Mouse (Mus musculus) heart, adult 9 months (tissue): ENCODE results near the gene Mthfd1l.

ENCODE experiments used
- DNase-seq, 2 experiments: peaks; one replicate each; pipeline ENCODE4 v3.0.0; 2022; ENCODE audit warnings: low spot score in 2 of 2

Gene Mthfd1l

DNA sequence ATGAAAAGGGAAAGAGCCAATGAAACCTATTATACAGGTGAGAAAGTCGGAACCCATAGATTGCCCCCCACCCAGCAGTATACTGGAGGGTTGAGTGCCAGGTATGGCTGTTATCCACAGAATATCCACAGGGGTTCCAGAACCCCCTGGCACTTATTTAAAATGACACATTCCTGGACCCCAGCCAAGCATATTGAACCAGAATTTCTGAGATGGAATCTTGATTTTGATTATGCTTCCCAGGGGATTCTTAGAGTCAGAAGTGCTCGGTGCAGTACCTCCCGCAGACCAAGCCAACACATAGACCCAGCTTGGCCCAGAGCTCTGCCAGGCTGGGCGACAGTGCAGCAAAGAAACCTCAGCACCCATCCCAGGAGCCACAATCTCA lies 3.7 kb downstream of the Mthfd1l start:
- no peak for DNase-seq

DNA sequence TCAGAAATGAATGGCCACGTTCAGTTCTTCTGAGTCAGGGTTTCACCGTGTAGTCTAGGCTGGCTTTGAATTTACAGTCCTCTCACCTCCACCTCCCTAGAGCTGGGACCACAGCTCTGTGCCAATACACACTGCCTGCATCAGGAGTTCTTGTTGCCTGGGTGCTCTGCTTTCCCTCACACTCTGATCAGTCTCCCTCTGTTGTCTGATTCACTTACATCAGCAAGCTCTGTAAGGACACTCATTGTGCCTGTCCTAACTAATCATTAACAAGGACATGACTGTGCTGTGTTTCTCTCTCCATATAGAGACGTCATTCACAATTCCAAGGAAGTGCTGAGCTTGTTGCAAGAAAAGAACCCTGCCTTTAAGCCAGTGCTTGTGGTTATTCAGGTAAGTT lies 5.4 kb downstream of the Mthfd1l start:
- no peak for DNase-seq

DNA sequence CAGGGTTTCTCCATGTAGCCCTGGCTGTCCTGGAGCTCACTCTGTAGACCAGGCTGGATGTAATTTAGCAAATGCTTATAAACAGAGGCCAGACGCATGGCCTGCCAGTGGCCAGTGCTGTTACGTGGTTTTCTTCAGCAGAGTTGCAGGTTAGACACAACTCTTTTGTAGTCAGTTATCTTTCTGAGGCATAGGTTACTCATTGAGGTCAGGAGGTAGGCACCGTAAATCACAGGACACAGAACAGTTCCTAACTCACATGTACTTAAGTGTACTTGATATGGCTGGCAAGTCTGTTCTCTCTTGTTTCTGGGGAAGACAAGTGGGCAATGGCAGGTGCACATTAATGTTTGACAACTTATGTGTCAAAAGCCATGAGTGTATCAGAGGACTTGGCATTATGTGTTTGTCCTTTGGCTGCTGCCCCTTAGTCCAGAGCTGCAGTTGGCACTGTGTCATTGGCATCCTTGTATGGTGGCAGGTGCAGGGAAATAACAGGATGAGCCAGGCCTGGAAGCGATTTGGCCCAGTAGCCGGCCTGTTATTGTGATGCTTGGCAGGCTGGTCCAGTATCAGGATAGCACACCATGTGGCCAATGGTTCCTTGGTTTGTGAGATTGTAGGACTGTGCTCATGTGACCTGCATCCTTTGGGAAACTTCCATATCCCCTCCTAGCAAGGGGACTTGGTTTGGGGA lies 6.0 kb downstream of the Mthfd1l start:
- no peak for DNase-seq

DNA sequence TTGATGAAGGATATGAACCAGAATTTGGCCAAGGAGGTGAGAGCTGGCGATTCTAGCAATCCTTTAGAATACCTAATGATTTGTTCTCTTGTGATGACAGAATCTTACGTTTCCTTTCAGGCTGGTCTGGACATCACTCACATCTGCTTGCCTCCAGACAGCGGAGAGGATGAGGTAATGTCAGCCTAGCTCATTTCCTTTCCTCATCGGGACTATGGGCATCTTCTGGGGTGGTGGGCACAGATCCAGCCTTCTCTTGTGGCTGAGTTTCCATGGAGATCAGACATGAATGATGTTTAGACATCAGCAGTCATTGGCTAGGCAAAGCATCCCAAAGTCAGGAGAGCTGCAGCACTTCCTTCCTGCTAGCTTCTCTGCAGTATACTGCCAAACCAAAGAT lies 7.3 kb downstream of the Mthfd1l start:
- no peak for DNase-seq

DNA sequence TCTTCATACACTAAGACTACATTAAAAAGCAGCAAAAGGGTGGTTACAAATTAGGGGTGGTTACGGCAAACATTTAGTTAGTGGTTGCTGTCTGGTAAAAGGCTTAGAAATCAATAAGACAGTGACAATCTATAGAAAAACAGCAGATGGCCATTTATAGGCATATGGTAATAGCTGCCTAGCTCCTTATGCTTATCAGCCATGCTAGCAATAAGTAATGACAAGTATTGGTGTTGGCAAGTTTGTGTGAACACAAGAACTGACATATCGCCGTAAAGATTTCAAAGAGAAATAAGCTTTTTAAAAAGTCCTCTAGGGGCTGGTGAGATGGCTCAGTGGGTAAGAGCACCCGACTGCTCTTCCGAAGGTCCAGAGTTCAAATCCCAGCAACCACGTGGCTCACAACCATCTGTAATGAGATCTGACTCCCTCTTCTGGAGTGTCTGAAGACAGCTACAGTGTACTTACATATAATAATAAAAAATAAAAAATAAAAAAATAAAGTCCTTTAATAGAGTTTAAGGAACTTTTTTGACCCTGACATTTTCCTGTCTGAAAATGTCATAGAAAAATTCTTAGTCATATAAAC lies 17.5 kb downstream of the Mthfd1l start:
- DNase-seq: no peak

DNA sequence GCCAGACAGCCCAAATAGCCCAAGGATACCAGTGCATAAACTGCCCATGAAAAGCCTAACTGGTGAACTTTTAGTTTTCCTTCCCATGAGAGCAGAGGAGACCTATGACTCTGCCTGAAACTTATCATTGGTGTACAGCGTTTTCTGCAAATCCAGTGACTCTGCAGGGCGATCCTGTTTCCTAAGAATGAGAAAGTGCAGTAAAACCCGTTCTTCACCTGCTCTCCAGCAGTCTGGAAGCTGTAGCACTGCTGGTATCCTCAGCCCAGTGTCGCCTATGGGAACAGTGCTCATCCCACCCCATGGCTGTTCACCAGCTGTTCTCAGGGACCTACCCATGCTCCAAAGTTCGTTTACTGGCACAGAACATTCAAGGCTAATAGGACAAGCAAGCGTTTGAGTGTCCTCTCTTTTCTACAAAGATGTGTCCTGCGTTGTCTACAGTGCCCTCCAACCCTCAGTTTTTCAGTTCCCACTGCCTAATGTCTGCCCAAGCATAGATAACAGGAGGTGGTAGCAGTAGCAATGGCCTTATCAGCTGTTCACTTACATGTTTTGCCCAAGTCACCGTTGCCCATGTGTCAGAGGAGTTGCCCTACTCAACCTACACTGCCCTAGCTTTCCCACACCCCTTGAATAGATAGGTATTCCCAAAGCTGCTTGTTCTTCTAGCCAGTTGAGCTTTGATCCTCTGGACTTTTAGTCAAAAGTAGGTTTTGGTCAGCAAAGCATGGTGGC lies 20.6 kb downstream of the Mthfd1l start:
- no peak for DNase-seq

DNA sequence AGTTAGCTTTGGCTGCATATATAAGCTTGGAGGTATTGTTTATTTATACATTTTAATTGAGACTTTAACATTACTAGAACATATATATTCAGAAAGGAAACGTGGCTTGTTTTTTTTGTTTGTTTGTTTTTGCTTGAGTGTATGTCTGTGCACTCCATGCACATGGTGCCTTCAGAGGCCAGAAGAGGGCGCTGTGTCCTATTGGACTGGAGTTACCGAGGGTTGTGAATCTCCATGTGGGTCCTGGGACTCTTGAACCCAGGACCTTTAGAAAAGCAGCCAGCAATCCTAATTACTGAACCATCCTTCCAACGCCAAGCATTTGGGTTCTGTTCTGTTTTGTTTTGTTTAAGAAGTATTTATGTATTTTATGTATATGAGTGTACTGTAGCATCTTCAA lies 22.4 kb downstream of the Mthfd1l start:
- no peak for DNase-seq

DNA sequence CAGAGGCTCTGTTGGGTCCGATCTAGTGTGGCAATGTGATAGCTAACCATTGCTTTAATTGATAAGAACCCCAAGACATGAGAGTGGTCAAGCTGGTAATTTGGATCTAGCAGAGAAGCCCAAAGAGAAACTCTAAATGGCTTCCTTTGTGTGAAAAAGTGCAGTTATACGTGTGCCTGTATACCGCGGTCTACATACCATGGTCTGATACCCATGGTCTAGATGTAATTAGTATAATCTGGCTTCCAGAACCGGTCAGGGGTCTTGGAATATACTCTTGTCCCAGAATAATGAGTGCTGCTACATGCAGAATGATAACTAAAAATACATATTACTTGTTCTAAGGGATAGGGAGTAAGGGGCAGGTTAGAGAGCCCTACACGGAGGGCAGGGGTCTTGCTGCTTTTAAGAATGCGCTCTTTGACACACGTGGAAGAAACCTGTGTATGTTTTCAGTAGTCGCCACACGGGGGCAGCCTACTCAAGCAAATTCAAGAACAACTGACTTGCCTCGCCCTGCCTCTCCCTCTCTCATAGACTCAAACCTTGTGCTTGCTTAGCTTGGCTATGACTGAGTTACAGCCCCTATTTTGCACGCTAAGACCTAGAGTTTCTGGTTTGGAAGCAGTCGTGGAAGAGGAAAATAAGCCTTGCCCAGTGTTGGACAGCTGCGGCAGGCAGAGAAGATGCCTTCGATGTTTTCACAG lies 23.4 kb downstream of the Mthfd1l start:
- DNase-seq: peak; percentile 49 to 74

DNA sequence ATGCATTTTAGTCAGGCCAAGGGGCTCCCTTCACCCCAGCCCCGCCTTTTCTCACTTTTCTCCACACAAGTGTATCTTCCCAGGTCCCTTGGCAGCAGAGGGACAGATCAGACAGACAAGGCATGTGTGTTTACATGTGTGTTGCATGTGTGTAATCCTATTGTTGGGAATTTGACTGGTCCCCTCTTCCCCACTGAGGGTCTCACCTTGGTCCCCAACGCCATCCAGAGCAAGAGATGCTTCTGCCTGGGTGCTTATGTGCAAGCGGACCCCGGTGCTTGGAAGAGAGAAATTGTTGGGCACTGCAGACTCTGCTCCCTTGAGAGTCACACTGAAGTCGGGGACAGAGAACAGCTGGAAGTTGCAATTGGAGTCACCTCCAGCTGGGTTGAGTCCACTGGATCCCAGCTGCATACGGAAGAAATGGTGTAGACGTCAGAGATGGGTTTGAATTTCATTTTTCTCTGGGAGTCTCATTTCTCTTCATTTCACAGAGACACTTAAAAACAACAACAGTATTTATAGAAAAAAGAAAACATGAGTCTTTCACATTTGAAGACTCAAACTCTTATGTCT lies 25.0 kb downstream of the Mthfd1l start:
- peak in 1 of 2 experiments; percentile 13 for DNase-seq

DNA sequence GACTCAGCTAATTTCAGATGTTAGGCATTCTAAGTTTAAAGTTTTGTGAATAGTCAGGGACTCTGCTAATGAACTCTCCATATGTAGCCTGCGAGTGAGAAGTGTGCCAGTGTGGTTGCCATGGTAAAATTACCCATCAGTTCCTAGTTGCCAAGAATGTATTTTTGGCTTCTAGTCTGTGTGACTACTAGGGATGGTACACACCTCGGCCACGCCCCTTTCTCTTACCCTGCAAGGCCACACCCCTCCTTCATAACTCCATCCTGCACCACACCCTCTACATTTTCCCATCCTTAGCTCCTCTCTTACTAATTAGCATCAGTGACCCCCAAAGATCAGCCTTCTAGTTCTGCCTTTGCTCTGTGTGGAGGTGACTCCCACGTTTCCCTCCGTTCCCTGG lies 29.8 kb downstream of the Mthfd1l start:
- no peak for DNase-seq

DNA sequence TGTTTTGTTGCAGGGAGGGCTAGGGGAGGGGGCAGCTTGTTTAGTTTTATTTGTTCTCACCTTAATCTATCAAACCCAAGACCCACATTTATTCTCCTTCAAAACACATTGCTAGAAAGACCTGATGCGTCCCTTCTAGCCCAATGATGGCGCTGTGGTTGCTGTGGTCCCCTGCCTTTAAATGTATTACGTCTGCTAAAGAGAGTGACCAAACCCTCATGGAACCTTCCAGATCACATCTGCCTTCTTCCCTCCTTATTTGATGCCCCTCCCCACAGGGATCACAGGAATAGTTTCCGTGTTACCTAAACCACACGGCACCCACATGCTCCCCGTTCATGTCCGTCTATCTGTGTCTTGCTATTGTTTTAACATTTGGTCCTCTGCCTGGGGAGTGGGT lies 32.3 kb downstream of the Mthfd1l start:
- DNase-seq: no peak

DNA sequence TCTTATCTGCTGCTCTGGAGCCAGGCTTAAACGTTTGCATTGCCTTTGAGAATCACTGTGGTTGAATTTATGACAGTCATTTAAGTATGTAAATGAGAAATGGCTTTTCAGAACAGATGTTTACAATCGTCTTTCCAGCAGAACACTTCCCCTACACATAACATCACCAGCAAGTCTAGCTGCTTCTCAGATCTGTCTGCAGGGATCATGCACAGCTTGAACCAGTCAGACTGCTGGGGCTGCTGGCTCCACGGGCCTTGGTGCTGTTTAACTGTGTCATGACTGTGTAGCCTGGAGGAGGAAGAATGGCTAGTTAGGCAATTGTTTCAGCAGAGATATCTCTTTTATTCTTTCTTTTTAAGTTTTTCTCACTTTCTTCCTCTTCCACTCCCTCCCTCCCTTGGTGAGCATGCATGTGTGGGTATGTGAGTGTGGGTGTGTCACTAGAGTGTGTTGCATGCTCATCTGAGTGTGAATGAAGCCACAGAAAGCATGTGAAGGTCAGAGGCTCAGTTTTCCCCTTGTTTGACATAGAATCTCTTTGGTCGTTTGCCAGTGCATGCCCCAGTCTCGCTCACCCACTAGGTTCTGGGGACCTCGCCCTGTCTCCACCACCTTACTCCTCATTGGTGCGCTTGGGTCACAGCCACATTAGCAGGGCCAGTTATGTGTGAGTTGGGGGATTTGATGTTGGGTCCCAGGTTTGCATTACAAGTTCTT lies 33.5 kb downstream of the Mthfd1l start:
- DNase-seq: no peak

DNA sequence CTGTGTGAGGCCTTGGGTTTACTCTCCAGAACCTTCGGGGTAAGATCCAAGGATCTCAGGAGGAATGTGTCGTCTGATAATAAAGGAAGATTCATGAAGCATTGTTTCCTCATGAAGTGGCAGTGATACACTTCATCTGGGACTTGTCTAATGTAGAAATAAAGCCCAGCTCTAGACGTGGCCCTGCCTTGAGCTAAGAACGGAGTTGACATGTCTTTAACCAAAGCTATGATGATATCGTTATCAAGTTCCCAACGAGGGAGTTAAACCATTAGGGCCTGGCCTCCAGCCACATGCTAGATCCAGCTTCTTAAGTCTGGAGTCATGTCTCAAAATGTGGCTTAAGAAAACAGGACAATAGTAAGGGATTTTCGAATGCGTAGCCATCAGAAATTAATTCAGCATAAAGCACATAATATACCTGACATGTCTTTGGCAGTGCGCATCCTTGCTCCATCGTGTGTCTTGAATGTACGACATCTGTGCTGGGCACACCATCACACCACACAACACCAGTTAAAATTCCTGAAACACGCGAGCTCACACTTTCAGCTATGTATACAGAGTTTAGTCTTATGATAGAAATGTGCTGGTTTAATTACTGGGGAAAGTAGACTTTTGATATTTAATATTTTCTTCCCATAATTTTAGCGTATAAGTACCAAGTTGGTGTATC lies 49.8 kb downstream of the Mthfd1l start:
- no peak for DNase-seq

DNA sequence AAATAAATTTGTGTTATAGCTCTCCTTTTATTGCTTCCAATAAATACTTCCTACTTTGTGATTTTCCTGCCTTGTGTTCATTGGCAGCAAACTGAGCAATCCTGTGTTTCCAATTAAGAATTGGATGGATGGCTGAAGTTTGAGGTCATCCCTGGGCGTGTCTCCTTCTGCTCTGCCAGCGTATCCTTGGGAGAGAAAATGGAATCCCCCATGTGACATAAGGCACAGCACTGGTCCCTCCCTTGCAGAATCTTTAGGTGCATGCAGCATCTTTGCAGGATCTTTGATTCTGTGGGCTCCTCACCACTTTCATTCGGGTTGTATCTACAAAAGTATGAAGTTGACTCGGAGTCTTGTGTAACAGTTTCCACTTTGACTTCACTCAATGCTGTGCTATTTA lies 53.7 kb downstream of the Mthfd1l start:
- DNase-seq: peak; percentile 68 to 81

DNA sequence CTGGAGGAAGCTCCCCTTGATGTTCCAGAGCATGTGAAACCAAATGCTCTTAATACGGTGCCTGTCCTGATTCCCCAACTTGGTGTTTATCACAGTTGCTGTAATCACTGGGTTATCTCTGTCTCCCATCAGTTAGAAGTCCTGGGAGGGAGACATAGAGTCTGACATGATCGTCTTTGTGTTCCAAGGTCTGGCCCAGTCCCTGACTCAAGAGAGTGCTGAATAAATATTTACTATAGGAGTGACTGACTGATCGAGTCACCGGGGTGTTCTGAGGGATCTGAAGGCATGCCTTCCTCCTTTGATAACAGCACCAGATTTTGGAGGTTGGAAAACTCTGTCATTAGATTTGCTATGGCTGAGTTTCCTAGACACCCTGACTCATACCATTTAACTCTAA lies 54.5 kb downstream of the Mthfd1l start:
- no peak for DNase-seq

DNA sequence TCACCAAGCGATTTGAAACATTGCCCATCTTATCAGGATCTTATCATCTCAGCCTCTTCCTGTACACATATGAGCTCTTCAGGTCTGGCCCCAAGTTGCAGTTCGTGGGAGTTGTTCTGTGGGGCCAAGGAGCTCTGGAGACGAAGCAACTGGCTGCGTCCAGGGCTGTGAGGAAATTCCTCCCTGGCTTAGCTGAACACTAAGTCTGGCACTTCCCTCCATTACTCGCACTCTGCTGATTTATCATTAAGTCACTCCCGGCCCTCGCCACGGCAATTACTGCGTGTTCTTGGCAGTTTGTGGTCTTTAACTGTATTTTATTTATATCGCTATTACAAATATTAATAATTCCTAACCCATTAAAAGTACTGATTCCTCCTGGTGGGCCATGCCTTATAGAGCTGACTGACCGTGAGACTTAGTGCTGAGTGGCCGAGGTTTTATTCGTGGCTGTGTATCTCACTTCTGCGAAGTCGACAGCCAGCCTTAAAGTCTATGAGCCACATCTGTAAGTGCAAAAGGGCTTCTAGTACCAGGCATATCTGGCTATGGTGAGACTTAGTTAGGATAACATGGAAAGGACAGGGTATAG lies 56.0 kb downstream of the Mthfd1l start:
- DNase-seq: peak; percentile 59 to 64

DNA sequence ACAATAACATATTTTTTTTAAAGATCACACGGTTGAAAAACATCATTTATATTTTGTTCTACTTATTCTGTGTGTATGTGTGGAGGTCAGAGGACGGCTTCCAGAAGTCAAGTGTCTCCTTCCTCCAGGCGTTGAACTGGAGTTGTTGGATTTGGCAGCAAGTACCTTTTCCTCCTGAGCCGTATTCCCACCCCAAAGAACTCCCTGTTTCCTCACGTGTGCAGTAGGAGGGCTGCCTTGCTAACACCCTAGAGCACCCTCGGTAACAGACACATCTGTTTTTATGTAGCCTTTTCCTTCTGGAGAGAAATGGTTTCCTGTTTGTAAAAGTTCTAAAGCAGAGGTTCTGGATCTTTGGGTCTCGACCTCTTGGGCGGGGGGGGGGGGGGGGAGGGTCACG lies 60.8 kb downstream of the Mthfd1l start:
- peak in 1 of 2 experiments; percentile 27 for DNase-seq

DNA sequence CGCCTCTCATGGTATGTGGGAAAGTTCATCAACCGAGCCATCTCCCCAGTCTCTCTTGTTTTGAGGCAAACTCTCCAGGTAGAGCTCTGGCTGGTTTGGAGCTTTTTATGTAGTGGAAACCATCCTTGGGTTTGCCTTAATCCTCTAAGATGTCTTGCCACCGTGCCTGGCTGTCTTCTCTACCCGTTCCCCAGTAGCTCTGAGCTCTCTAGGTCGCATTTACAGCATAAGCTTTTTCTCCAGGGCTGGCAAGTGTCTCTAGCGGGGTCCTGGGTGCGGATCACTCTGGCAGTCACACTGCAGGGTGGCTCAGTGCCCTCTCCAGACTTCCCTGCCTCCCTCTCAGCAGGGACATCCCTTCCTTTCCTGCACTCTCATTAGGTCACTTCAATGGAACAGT lies 63.6 kb downstream of the Mthfd1l start:
- DNase-seq: no peak

DNA sequence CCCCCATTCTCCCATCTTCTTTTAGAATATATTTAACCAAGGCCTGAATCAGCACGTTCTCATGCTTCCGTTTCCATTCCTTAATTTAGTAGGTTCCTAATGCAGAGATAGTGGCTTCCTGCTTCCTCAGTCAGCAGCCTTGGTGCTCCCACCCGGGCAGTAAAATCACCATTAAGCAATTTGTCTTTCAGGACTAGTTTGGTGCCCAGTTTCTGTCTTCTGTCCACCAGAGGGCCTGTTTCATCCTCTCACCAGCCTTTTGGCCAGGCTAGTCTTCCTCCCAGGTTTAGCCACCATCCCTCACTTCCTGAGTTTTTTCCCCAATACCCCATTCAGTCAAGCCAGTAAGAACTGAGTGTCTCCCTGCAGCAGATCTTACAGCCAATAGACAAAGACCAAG lies 64.1 kb downstream of the Mthfd1l start:
- DNase-seq: peak in 1 of 2 experiments; percentile 28

DNA sequence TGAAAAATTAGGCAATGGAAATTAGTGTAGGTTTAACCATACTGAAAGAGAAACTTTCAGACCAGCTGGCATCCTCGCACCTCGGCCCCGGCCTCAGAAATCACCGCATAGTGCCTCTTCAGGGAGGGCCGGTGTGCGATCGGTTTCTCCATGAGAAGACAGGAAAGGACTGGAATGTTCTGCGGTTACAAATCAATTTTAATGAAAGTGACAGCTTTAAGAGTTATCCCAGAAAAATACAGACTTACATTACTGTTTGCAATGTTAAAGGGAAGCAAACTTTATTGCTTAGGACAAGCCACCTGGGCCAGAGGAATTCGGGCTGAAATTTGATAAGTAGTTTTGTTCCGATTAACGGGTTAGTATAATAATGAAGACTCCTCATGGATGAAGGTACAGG lies 65.7 kb downstream of the Mthfd1l start:
- no peak for DNase-seq

DNA sequence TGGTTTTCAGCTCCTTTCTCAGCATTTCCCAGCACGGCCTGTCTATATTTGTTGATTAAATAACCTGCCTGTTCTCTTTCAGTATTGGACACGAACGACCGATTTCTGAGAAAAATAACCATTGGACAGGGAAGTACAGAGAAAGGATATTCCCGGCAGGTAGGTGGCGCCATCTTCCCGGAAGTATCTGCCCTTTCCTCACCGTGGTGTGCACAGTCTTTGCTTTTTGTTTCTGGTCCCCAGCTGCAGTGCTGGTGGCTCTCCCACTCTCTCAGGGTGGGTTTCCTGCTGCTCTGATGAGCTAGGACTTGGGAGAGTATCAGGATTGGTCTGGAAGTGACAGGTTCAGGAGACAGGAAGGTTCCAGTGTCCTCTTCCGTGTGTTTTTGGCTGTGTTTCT lies 68.8 kb downstream of the Mthfd1l start:
- DNase-seq: peak in 1 of 2 experiments; percentile 61
